Mouse (Mus musculus) erythroid progenitor cell, adult 5-6 weeks (primary cell): ENCODE data around the gene Asb5. TPM values are rescaled to one million over a fixed set of nuclear protein-coding genes. Genes with fewer than 3 reads are reported as not detected.

Experiments used
- ATAC-seq: replicated peaks from 2 replicates; pipeline ENCODE4 v1.8.0; 2016; ENCODE audit warnings: moderate number of reproducible peaks, mild to moderate bottlenecking, moderate TSS enrichment, inconsistent platforms; ENCODE audit not compliant: poor library complexity, low FRiP score, severe bottlenecking
- total RNA-seq, 2 experiments: library from RNA; stranded (forward) in 1 of 2; stranded (reverse) in 1 of 2; fragments of 150-400 nt in 1 of 2; fragments of 186-747, 209-891 nt in 1 of 2; gene quantifications; 2 replicates each; pipeline versions ENCODE4 v1.2.3 to v1.2.4; 2015 to 2017; ENCODE audit warnings: low replicate concordance in 2 of 2

The Asb5 gene
- total RNA-seq, 2 experiments from 2014 or later: not detected

DNA sequence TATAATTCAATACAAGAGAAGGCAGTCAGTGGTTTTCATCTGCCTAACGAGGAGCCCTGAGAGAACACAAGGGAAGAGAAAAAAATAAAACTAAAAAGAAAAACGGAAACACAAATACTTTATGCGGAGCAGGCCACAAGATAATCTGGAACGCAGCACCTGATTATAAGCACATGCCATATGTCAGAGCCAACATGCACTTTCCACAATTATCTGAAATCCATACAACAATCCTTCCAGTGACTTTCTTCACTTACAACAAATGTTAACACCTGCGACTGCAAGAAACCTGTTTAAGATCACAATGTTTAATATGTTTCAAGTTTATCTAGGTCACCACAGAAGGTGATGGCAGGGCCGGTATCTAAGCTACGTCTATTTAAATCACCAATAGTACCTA lies 809 bp upstream of the Asb5 start:
- ATAC-seq: no peak

GRCm38 (mm10) chr8:54535172-54535571 lies 5.8 kb downstream of the Asb5 start:
- no peak for ATAC-seq

GRCm38 (mm10) chr8:54537285-54537684 lies 7.9 kb downstream of the Asb5 start:
- no peak for ATAC-seq

- ATAC-seq: no peak
Measured at GRCm38 (mm10) chr8:54541331-54541730, 12.0 kb downstream of the Asb5 start.

GRCm38 (mm10) chr8:54548383-54548782 lies 19.0 kb downstream of the Asb5 start:
- no peak for ATAC-seq

DNA sequence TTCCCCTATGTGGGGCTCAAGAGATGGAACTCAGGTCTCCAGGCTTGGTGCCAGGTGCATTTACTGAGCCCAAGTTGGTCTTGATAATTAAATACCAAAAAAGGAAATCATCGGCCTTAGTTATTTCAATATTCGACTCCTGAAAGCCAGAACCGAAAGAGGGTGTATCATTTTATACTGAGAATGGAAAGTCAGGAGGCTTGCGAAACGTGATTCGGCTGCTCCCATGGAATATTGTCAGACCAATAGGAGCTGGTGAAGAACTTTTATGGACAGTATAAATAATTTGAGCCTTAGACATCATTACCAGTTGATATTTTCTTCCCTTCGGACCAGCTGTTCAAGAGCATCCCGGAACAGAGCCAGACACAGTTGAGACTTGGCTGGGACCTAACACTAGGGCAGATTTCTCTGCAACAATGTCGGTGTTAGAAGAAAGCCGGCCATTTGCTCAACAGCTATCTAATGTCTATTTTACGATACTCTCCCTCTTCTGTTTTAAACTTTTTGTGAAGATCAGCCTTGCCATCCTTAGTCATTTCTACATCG lies 20.7 kb downstream of the Asb5 start:
- no peak for ATAC-seq

DNA sequence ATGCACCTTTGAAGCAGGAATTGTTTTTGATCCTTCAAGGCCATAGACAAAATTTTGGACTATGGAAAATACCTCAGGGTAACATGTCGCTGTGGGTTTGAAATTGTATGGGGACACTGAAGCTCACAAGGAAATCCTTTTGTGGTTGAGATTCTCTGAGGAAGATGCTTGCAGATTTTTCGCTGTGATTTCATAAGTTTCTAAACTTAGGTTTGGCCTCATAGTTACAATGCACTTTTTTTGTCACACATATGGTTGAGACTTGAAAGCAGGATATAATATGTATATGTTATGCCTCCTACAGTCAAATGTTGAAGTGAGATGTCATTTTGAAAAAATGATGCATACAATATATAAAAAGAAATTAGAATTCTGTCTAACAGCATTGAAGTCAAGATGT lies 25.5 kb downstream of the Asb5 start:
- ATAC-seq: no peak

GRCm38 (mm10) chr8:54562137-54562536 lies 32.8 kb downstream of the Asb5 start:
- no peak for ATAC-seq

GRCm38 (mm10) chr8:54565181-54565580 lies 35.8 kb downstream of the Asb5 start:
- no peak for ATAC-seq

DNA sequence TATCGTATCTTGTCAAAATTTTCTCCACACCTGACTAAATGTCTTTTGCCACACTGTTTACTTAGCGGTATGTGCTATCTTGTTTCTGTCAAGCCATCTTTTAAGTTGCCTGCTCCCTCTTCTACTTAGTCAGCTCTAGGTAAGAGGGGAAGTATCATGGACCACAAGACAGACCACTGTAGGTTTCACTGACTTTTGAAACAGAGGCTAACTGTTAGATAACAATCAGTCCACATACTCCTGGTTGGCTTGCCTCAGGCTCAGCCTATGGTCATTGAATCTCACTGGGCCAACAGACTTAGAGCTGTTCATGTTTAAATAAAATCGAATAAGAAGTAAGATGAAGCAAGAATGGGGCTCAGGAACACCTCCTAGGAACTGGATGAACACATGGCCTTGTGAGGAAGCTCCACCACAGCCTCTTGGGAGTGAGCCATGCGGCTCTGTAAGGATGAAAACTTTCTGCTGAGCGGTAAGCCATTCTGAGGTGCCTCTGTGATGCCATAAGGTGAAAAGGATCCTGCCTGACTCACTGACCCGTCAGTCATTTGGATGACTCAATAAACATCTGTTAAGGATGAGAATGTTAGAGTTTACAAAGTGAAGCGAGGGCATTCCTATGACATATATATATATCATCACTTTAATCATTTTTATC lies 36.4 kb downstream of the Asb5 start:
- ATAC-seq: no peak

GRCm38 (mm10) chr8:54567168-54567567 lies 37.8 kb downstream of the Asb5 start:
- no peak for ATAC-seq

GRCm38 (mm10) chr8:54570618-54571609 lies 41.5 kb downstream of the Asb5 start:
- no peak for ATAC-seq

- no peak for ATAC-seq
Measured at GRCm38 (mm10) chr8:54581436-54581835, 52.1 kb downstream of the Asb5 start.

- no peak for ATAC-seq
Measured at GRCm38 (mm10) chr8:54582886-54583285, 53.5 kb downstream of the Asb5 start.

- no peak for ATAC-seq
Measured at GRCm38 (mm10) chr8:54594634-54595033, 65.3 kb downstream of the Asb5 start.

- ATAC-seq: no peak
Measured at GRCm38 (mm10) chr8:54596051-54596450, 66.7 kb downstream of the Asb5 start.

- no peak for ATAC-seq
Measured at GRCm38 (mm10) chr8:54596940-54597339, 67.6 kb downstream of the Asb5 start.

DNA sequence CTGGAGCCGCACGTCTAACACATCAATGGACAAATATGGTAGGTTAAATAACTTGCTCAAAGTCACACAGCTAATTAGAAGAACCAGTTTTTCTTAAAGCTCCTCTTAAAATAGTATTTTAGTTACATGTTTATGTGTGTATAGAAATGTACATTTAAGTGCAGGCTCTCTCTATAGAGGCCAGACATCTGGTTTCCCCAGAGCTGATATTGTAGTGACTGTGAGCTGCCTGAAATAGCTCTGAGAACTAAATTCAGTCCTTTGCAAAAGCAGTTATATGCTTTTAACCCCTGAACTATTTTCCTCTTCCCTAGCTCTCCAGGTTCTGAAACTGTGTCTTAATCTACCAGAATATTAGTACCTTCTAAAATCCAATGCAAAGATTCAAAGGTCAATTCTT lies 68.0 kb downstream of the Asb5 start:
- no peak for ATAC-seq

GRCm38 (mm10) chr8:54600671-54601251 lies 71.4 kb downstream of the Asb5 start, which contains the start of gene Spata4:
TSS of gene Spata4 (plus strand) at chr8:54600781.
- ATAC-seq: no peak

- no peak for ATAC-seq
Measured at GRCm38 (mm10) chr8:54603440-54603839, 74.1 kb downstream of the Asb5 start.
